Mouse (Mus musculus) intestine, embryonic 14.5 days (tissue): Measurements from ENCODE around the gene Gabbr2. TPM values are rescaled to one million over a fixed set of nuclear protein-coding genes. Genes with fewer than 3 reads are reported as not detected.

Experiments
- ATAC-seq: fragments of 200-750 bp; cut with Nextera tagmentation; replicated peaks from 2 replicates; pipeline ENCODE4 v1.8.0; 2017; ENCODE audit warnings: low read depth, moderate number of reproducible peaks, moderate TSS enrichment, moderate library complexity; ENCODE audit not compliant: low FRiP score, low TSS enrichment
- DNase-seq: peaks from one replicate; pipeline ENCODE4 v3.0.0-alpha.2; 2018; ENCODE audit warnings: low spot score
- H3K27ac ChIP-seq: fragments of 300-500 bp; sonication (generic); 2 replicates; pipeline ENCODE4 v1.5.1; 2014; ENCODE audit warnings: low read depth, mild to moderate bottlenecking, control low read depth
- H3K27me3 ChIP-seq: fragments of 300-500 bp; sonication (generic); replicated peaks from 2 replicates; pipeline ENCODE4 v1.6.1; 2014; ENCODE audit warnings: low read length, control low read depth; ENCODE audit not compliant: control insufficient read depth, insufficient read depth
- H3K36me3 ChIP-seq: fragments of 300-500 bp; sonication (generic); 2 replicates; pipeline ENCODE4 v1.6.1; 2014; ENCODE audit warnings: low read length, control low read depth; ENCODE audit not compliant: control insufficient read depth, insufficient read depth
- H3K4me1 ChIP-seq: fragments of 300-500 bp; sonication (generic); replicated peaks from 2 replicates; pipeline ENCODE4 v1.6.1; 2014; ENCODE audit warnings: low read length, control low read depth, mixed read lengths; ENCODE audit not compliant: control insufficient read depth, insufficient read depth
- H3K4me2 ChIP-seq: fragments of 300-500 bp; sonication (generic); 2 replicates; pipeline ENCODE4 v1.6.1; 2014; ENCODE audit warnings: low read length
- H3K4me3 ChIP-seq: fragments of 300-500 bp; sonication (generic); 2 replicates; pipeline ENCODE4 v1.5.1; 2014; ENCODE audit warnings: low read depth, low read length, control low read depth, mixed read lengths
- H3K9ac ChIP-seq: fragments of 300-500 bp; sonication (generic); 2 replicates; pipeline ENCODE4 v1.6.1; 2014; ENCODE audit warnings: mild to moderate bottlenecking, low read length
- H3K9me3 ChIP-seq: fragments of 300-500 bp; sonication (generic); 2 replicates; pipeline ENCODE4 v1.6.1; 2016; ENCODE audit warnings: low read length, control low read depth; ENCODE audit not compliant: control insufficient read depth
- WGBS: fragments of 180-500 bp; shearing (Covaris S2); extraction: QIAGEN DNeasy Blood & Tissue Kit; methylation state at CpG from one replicate; pipeline ENCODE4 v1.1.7; 2014; 5-methylcytosine and 5-hydroxymethylcytosine counted together
- polyA plus RNA-seq: library from polyadenylated mRNA; unstranded; fragments of >200 nt; fragmentation: Nextera tagmentation; extraction: Ambion mirVana; gene quantifications from 2 replicates; pipeline ENCODE4 v1.2.1, GENCODE M21; 2014

Gabbr2 gene
- polyA plus RNA-seq, 1 experiment from 2014 or later: 0.16 TPM

DNA sequence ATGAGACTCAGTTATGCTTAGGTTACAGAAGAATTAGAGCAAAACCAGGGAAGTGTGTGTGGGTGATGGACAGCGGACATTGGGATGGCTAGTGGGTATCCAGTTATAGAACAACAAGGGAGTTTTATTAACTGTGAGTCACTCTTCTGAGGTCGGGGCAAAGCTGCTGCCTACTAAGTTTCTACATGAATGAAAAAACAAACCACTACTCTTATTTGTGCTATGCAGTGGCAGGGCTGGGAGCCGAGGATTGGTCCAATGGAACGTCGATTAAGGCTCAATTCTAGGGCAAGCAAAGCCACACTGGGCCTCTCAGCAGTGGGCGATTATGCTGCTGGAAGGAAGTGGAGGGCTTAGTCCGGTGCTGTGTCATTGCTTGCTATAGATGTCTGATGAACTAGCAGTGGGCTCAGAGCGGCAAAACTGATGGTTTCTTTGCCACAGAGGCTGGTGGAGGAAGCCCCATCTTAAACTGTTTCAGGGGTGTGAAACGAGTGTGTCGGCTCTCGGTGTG is 316.3 kb downstream of the Gabbr2 start:
- Histone ChIP-seq H3K4me3 (no peak overlapping the region), H3K9ac (no peak overlapping the region), H3K27ac (no peak overlapping the region), H3K27me3 (no peaks in the 10 kb centered on the region), H3K4me2 (no peak overlapping the region), H3K36me3 (no peaks in the 10 kb centered on the region), H3K4me1 (no peaks in the 10 kb centered on the region), H3K9me3 (no peaks in the 10 kb centered on the region)
- no peak for DNase-seq
- 78% methylated on average over 11 of the region's 11 CpGs for WGBS
- no peak for ATAC-seq

DNA sequence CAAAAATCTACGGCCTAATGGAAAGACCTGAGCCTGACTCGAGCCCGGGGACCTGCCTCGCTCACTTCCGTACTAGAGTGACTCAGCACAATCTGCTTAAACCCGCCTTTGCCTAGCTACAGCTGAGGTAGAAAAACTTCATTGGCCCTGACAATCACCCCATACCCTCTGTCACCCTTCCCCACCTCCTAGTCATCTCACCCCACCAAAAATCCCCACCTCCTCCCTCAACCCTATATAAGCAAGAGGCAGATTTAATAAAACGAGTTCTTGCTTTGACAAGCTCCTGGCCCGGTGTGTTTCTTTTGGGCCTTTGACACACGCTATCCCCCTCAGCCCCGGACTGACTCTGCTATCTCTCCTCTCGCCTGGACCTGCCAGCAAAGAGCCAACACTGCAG is 323.1 kb downstream of the Gabbr2 start:
- ATAC-seq: no peak
- Histone ChIP-seq H3K27ac (no peak overlapping the region), H3K9ac (no peak overlapping the region), H3K4me1 (peaks cover 9% of the 10 kb centered on the region; the same call in 1 of the 2 replicates), H3K36me3 (no peaks in the 10 kb centered on the region), H3K27me3 (no peaks in the 10 kb centered on the region), H3K4me3 (no peak overlapping the region), H3K4me2 (no peak overlapping the region), H3K9me3 (no peaks in the 10 kb centered on the region)
- DNase-seq: no peak
- WGBS: 70% methylated on average over 11 of the region's 11 CpGs

DNA sequence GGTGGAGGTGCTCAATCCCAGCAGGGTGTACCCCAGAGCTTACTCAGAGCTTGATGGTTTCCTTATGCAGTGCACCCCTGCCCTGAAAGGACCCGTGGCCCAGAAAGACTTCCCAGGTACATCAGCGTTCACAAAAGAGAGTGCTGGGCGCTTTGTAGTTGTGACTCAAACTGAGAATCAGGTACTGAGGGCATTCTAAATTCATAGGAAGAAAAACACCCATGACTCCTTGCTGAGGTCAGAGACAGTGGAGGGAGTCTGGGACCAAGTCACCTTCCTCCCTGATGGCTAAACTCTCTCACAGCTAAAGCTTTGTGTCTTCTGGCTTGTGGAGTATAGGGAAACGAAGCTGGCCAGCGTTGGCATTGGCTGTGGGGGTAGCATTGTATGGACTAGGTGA is 325.3 kb downstream of the Gabbr2 start:
- WGBS: 68% methylated on average over 5 of the region's 5 CpGs
- Histone ChIP-seq H3K27me3 (no peaks in the 10 kb centered on the region), H3K4me1 (peaks cover 9% of the 10 kb centered on the region; the same call in 1 of the 2 replicates), H3K4me2 (no peak overlapping the region), H3K9ac (no peak overlapping the region), H3K9me3 (no peaks in the 10 kb centered on the region), H3K27ac (no peak overlapping the region), H3K36me3 (no peaks in the 10 kb centered on the region), H3K4me3 (no peak overlapping the region)
- ATAC-seq: no peak
- no peak for DNase-seq

DNA sequence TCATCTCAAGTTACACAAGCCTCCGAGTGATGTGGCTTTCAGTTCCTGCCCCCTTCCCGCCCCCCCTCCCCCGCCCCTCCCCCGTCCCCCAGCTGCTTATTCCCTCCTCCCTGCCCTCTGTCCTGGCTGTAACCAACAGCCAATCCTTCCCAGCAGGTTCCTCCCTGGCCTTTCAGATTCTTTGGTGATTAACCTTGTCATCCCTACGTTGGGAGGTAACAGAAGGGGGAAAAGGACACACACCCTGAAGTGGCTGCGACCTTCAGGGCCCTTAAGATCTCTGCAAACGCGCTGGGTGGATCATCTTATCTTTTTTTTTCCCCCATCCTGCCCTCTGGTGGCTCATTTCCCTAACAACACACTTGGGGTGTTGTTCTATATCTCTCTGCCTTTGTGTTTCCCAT is 326.3 kb downstream of the Gabbr2 start:
- 6% methylated on average over 8 of the region's 8 CpGs for WGBS
- DNase-seq: peak; percentile 61

DNA sequence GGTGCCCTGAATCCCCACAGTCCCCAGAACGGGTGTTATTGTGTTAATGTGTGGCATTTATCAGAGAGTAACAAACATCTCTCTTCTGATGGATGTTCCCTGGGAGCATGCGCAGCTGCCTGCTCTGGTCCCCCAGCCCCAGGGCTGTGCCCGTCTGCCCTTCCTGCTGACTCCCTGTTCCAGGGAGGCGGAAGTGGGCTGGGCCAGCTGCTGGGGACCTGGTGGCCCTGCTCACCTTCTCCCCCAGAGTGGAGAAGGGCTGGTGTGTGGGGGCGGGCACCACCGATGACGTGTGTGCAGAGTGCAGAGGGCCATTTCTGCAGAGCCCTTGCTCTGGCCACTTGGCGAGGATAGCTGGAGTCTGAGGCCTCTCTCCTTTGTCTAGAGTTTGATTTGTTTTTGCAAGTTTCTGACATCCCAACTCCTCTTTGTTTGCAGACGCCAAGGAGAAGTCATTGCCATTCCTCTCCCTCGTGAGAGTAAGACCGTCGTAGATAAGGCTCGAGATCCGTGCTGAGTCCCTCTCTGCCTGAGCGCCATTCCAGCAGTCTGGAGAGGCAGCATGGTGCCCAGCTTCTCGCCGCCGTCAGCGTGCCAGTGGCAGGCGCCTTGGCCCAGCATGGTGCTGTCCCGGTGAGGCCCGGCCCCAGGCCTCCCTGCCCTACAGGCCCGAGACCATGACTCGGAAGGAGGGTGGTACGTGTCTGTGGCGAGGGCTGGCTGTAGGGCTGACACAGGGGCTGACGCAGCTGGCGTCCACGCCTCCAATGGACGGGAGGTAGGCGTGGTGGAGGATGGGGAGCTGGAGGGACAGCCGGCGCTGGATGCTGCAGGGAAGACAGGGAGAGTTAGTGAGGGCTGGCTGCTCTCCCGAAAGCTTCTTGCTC is 327.3 kb downstream of the Gabbr2 start:
- H3K9me3 ChIP-seq: no peaks in the 10 kb centered on the region
- H3K27me3 ChIP-seq: no peaks in the 10 kb centered on the region
- peak overlapping the region; percentile 88 for H3K27ac ChIP-seq
- no peaks in the 10 kb centered on the region for H3K36me3 ChIP-seq
- ATAC-seq: peak; percentile 91
- H3K4me3 ChIP-seq: peak overlapping the region; percentile 40
- peak overlapping the region; percentile 60 for H3K9ac ChIP-seq
- H3K4me2 ChIP-seq: peak overlapping the region; percentile 87
- DNase-seq: peak; percentile 81
- peaks cover 9% of the 10 kb centered on the region; the same call in 1 of the 2 replicates for H3K4me1 ChIP-seq
- 3% methylated on average over 34 of the region's 34 CpGs for WGBS

More for the DNA sequence above, 326.3 kb downstream of the Gabbr2 start:
- Histone ChIP-seq H3K4me2 (peak overlapping the region; percentile 87; the same call in 1 of the 2 replicates), H3K4me3 (no peak overlapping the region), H3K27me3 (no peaks in the 10 kb centered on the region), H3K36me3 (no peaks in the 10 kb centered on the region), H3K27ac (no peak overlapping the region), H3K9ac (no peak overlapping the region), H3K4me1 (peaks cover 9% of the 10 kb centered on the region; the same call in 1 of the 2 replicates), H3K9me3 (no peaks in the 10 kb centered on the region)
- ATAC-seq: no peak

DNA sequence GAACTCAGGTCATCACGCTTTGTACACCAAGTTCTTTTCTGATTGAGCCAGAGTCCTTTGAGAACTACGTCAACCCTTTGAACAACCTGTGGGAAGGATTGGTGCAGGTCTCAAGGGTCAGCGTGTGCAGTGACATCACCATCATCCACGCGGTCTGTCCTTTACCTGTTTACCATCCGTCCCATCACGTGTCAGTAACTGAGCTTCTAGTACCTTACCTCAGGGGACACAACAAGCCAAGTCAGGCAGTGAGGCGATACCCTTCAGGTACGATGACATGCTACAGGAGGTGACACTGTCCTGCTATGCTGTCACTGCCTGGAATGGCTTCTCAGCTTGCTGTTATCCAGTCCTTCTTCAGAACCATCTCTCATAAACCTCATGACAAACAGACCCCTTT is 330.2 kb downstream of the Gabbr2 start:
- H3K9ac ChIP-seq: no peak overlapping the region
- no peak overlapping the region for H3K4me3 ChIP-seq
- ATAC-seq: no peak
- no peak overlapping the region for H3K4me2 ChIP-seq
- H3K36me3 ChIP-seq: no peaks in the 10 kb centered on the region
- WGBS: 76% methylated on average over 9 of the region's 9 CpGs
- peaks cover 9% of the 10 kb centered on the region; the same call in 1 of the 2 replicates for H3K4me1 ChIP-seq
- H3K9me3 ChIP-seq: no peaks in the 10 kb centered on the region
- no peaks in the 10 kb centered on the region for H3K27me3 ChIP-seq
- no peak overlapping the region for H3K27ac ChIP-seq
- no peak for DNase-seq

DNA sequence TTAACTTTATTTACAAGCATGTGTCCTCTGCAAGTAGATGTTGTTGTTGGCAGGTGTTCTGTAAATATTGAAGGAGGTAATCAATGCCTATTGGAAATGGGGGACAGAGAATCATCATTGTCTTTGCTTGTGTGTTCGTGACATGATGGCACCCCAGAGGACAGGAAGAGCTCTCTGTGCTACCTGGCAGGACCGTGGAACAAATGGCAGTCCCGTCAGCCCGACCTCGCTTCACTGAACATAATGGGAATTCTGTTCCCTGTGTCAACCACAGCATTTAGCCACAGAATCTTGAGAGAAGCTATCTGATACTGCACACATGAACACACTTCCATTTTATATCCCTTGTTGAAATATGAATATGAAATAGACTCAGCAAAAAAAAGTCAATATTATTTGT is 332.7 kb downstream of the Gabbr2 start:
- Histone ChIP-seq H3K9me3 (no peaks in the 10 kb centered on the region), H3K27me3 (no peaks in the 10 kb centered on the region), H3K4me1 (peaks cover 2% of the 10 kb centered on the region; the same call in 1 of the 2 replicates), H3K4me3 (no peak overlapping the region), H3K27ac (no peak overlapping the region), H3K4me2 (no peak overlapping the region), H3K36me3 (no peaks in the 10 kb centered on the region), H3K9ac (no peak overlapping the region)
- ATAC-seq: no peak
- WGBS: 65% methylated on average over 5 of the region's 5 CpGs
- DNase-seq: no peak

DNA sequence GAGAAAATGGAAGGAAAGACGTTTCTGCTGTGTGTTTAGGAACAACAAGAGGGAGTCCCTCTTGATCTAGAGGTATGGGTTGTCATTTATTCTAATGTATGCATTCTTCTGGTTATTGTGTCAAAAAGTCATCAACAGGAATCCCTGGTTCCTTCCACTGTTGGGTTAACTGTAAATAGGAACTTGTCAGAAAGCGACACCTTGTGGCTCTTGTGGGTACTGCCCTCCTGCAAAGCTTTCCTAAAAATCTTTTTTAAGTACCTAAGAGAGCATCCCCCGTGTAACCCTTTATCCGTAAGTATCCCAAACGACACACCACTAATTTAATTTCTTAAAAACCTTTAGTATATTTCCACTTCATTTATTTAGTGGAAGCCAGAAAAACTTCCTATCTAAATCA is 334.6 kb downstream of the Gabbr2 start:
- Histone ChIP-seq H3K9ac (no peak overlapping the region), H3K4me1 (no peaks in the 10 kb centered on the region), H3K4me2 (no peak overlapping the region), H3K4me3 (no peak overlapping the region), H3K27me3 (0 out of 2 replicates have a peak, but pooled peaks cover 3% of the 10 kb centered on the region), H3K9me3 (no peaks in the 10 kb centered on the region), H3K27ac (no peak overlapping the region), H3K36me3 (no peaks in the 10 kb centered on the region)
- ATAC-seq (no peak), DNase-seq (peak; percentile 89)
- 9% methylated on average over 5 of the region's 5 CpGs for WGBS
